Mouse (Mus musculus) CD4-positive, CD25-positive, alpha-beta regulatory T cell, adult 4 months (primary cell): Measurements from ENCODE around the gene Abhd17b. TPM values are rescaled to one million over a fixed set of nuclear protein-coding genes. Genes with fewer than 3 reads are reported as not detected.
"Not testable (repeated sequence)": the region's sequence is repeated elsewhere in the genome, so short reads cannot be mapped to it uniquely, and the experiment has no call there.

Experiments used
- ATAC-seq: one replicate; pipeline ENCODE4 v1.8.0; 2017
- polyA plus RNA-seq, 2 experiments: library from polyadenylated mRNA; unstranded; fragments of 100-300 nt; shearing (Covaris generic); gene quantifications; one replicate each; pipeline ENCODE4 v1.2.1; 2017

Gene Abhd17b
- polyA plus RNA-seq: 10 to 100 TPM in 1 of 2 experiments, 1 to 10 TPM in 1; 7.8 to 12.1 TPM

GRCm38 (mm10) chr19:21653172-21653981, at the start of gene Abhd17b:
Abhd17b (plus strand) TSS chr19:21653185.
- peak; percentile 6 for ATAC-seq

- peak; percentile 64 for ATAC-seq
These were observed 49.1 kb upstream of the Abhd17b start for GRCm38 (mm10) chr19:21603836-21604235.

- no peak for ATAC-seq
These were observed 47.7 kb upstream of the Abhd17b start for GRCm38 (mm10) chr19:21605294-21605693.

DNA sequence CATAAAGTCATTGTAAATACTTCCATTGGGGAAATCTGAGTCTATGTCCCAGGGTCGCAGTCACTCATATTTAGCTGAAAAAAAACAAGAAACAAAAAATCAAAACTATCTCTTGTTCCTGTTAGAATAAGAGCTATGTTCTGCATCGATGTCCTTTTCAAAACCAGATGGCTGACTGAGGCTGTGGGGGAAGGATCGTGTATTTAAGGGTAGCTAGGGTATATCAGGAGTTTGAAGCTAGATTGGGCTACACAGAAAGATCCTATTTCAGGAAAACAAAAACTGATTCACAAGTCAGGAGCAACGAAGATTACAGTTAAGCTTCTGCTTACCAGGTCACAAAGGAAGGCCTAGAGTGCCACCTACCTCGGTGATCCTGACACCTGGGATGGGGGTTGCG, 42.7 kb upstream of the Abhd17b start:
- ATAC-seq: no peak

- ATAC-seq: no peak
These were observed 41.7 kb upstream of the Abhd17b start for GRCm38 (mm10) chr19:21611297-21611696.

DNA sequence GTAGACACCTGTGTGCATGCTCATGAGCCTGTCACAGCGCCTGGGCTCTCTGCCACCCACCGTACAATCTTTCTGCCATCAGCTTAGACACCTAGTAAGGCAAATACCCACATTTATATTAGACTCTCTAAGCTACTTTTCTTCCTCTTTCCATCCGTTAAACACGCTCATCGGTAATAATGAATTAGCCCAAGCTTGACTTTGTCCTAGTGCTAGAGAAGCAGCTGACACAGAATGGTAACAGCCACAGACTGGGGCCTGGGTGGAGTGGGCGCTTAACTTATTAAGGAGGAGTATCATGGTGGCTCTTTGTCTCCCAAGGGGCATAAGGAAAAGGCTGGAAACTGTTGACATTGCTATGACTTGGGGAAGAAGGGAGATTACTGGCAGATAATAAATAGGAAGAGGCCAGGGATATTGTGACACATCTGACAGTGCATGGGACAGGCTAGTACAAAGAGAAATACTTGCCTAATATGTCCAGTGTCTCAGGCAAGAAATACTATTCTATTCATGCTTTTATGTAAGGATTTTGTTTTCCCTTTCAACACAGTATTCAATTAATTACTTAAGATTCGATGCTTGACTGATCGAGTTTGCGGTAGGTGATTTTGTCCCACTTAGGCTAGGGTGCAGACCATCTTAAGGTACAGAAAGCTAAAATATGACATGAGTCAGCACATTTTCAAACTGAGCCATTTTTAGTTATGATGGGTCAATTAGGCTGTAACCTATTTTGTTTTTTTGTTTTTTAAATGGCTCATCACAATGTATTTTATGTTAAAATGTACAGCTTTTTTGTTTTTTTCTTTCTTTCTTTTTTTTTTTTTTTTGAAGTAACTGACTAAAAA, 41.0 kb upstream of the Abhd17b start:
- ATAC-seq: no peak

DNA sequence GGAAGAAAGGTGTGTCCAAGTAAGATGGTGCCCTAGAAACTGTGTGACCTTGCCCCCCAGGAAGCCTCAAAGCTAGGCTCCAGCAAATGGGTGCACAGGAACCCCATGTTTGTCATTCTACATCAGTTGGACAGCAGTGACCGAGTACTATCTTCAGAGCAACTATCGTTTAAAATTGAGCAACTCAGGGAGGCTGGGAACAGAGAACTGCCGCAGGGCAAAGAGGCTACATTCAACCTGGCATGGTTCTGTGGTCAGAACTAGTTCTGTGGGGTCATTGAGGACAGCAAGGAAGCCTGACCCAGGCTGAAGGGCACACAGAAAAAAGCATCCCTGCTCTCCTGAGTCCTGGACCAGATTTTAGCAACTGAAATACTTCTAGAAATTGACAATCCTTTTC, 37.2 kb upstream of the Abhd17b start:
- ATAC-seq: no peak

- peak; percentile 85 for ATAC-seq
These were observed 29.4 kb upstream of the Abhd17b start for GRCm38 (mm10) chr19:21623410-21624147.

DNA sequence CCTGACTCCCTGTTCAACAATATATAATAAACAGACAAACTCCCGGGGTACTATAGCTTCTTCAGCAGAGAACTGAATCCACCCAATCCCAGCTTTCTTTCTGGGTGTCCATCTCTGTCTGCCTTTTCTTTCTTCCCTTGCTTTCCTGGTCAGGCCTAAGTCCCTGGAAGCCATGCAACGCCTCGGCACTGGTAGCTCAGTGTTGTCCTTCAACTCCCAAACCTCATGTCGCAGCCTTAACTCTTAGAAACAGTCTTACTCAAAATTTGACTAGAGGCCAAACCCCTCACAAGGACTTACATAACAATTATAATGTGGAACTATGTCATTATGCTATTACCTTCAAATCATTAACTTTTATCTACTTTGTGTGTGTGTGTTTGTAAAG, 28.8 kb upstream of the Abhd17b start:
- no peak for ATAC-seq

GRCm38 (mm10) chr19:21626271-21626988, 26.6 kb upstream of the Abhd17b start:
- ATAC-seq: no peak

DNA sequence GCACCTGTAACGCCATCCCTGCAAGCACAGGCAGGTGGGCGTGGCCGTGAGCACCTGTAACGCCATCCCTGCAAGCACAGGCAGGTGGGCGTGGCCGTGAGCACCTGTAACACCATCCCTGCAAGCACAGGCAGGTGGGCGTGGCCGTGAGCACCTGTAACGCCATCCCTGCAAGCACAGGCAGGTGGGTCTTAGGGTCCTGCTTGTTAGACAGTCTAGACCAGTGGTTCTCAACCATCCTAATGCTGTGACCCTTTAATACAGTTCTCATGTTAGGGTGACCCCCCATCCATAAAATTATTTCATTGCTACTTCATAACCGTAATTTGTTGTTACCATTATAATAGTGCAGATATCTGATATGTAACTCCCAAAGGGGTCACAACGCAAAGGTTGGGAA, 24.5 kb upstream of the Abhd17b start:
- ATAC-seq: not testable (repeated sequence)

DNA sequence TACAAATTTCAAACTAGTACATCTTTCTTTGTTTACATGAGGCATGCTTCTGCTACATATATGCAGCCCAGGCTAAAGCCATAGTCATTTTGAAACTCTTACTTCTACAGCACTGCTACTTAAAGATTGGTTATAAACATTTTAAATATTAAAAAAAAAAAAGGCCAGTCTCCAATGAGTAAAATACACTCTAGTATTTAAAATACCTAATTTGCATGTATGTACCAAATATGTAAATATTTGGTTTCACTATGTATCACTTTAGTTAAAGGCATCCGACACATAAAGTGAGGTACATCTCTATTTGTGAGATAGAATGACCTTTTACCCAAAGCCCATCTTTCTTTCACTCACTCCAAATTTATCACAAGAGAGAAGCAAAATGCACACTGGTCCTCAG, 24.0 kb upstream of the Abhd17b start:
- peak; percentile 43 for ATAC-seq

DNA sequence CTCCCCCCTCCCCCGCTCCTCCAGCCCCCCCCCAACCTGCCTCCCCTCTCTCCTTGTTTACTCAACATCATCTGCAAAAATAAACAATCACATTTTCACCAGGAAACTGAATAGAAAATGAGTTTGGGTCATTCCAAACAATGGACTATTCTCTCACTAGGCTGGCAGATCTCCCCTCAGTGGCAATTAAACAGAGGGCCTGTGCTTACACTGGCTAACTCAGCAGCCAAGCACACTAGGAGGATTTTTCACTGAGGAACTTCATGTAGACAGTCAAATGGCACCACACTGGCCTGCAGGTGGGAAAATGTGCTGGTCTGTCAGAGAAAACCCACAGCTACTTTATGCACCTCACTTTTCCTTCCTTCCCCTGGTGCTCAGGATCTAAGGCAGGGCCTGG, 23.5 kb upstream of the Abhd17b start:
- no peak for ATAC-seq

GRCm38 (mm10) chr19:21630656-21631331, 22.2 kb upstream of the Abhd17b start:
- peak; percentile 66 for ATAC-seq

DNA sequence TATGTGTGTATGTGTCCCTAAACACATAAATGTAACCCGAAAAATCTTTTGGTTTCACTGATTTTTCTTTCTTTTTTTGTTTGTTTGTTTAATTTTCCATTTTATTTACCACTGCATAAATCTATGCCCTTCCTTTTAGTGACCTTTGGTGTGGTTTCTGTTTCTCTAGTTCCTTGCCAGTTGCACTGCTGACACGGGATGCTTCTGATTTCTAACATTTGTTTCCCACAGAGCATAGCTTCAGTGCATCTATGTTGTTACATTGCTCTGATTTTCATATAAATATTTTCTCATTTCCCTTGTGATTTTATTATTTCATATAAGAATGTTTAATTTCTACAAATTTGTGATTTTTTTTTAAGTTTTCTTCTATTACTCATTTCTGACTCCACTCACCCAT, 17.6 kb upstream of the Abhd17b start:
- no peak for ATAC-seq

DNA sequence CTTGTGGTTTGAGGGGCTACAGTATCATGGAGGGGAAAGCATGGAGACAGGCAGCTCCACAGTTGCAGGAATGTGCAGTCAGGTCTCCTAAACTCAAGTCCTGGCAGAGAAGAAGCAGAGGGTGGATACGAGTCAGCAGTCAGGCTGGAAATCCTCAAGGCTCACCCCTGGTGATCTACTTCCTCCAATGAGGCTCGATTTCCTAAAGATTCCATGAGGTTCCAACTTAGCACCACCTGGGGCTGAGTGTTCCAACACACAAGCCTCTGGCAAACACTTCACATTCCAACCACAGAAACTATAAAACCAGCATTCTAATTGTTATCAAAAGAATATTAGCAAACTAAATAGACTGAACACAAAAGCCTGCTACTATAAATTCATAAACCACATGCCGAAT, 16.1 kb upstream of the Abhd17b start:
- no peak for ATAC-seq

- no peak for ATAC-seq
These were observed 15.3 kb upstream of the Abhd17b start for GRCm38 (mm10) chr19:21637672-21638071.

GRCm38 (mm10) chr19:21643935-21644334, 9.1 kb upstream of the Abhd17b start:
- peak; percentile 43 for ATAC-seq

DNA sequence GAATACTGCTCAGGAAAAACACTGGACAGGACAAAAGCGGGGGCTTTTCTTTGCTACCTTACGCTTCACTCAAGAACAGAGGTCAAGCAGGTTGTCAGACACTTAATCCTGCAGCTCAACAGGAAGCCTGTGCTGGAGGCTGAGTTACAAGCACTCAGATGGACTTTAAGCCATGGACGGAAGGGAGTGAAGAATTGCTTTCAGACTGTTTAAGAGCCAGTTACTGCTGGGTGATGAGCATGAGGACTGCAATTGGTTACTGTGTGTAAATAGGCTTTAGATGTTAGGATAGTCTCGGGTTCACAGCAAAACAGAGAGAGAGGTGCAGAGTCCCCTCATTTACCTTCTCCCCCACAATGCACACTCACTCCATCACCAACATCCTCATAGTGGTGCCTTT, 7.7 kb upstream of the Abhd17b start:
- no peak for ATAC-seq

DNA sequence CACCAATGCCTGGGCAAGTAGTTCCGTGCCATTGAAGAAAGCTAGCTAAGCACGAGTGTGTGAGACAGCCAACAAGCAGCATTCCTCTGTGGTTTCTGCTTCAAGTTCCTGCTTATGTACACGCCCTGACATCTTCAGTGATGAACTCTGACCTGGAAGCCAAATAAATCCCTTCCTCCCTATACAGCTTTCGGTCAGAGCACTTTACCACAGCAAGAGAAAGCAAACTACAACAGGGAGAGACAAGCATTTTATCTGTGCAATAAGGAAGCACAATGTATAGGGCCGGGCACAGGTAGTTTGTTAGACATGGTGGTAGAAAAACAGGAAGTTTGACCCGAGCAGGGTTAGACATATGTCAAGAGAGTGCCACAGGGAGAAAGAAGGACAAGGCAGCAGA, 6.8 kb upstream of the Abhd17b start:
- ATAC-seq: peak; percentile 44

- no peak for ATAC-seq
These were observed 1.3 kb upstream of the Abhd17b start for GRCm38 (mm10) chr19:21651664-21652063.
